Mouse (Mus musculus): Measurements from ENCODE around the gene Nfkb2.

The Nfkb2 gene

GRCm38 (mm10) chr19:46339287-46339971 lies 35.3 kb downstream of the Nfkb2 start:
- CTCF ChIA-PET: interaction anchor here (0.6 kb wide), 1 partner anchor 164 kb away, joined by 4 read pairs; no protein-coding TSS in a partner anchor

- CTCF ChIA-PET: no interaction called here
Measured at GRCm38 (mm10) chr19:46344710-46345419, 40.7 kb downstream of the Nfkb2 start.

- CTCF ChIA-PET: interaction anchor here (0.6 to 0.7 kb wide), 3 partner anchors 22 to 791 kb away, joined by 3 to 7 read pairs (median 4); partner anchors contain the start of gene Calhm2
Measured at GRCm38 (mm10) chr19:46347146-46347545, 43.0 kb downstream of the Nfkb2 start.

- CTCF ChIA-PET: no interaction called here
Measured at GRCm38 (mm10) chr19:46347936-46348668, 44.0 kb downstream of the Nfkb2 start.

- CTCF ChIA-PET: no interaction called here
Measured at GRCm38 (mm10) chr19:46348761-46349458, 44.8 kb downstream of the Nfkb2 start.

GRCm38 (mm10) chr19:46349550-46349949 lies 45.4 kb downstream of the Nfkb2 start:
- CTCF ChIA-PET: no interaction called here

GRCm38 (mm10) chr19:46350168-46350932 lies 46.2 kb downstream of the Nfkb2 start, which contains the start of gene 2310034G01Rik:
2310034G01Rik (minus strand) TSS chr19:46350302.
- CTCF ChIA-PET: no interaction called here

GRCm38 (mm10) chr19:46356701-46357138 lies 52.6 kb downstream of the Nfkb2 start:
- CTCF ChIA-PET: no interaction called here

GRCm38 (mm10) chr19:46357344-46358280 lies 53.5 kb downstream of the Nfkb2 start:
- CTCF ChIA-PET: no interaction called here

- CTCF ChIA-PET: no interaction called here
Measured at GRCm38 (mm10) chr19:46358381-46358780, 54.3 kb downstream of the Nfkb2 start.
